Mouse (Mus musculus) CH12.LX (cell line): Measurements from ENCODE around the gene Clock. TPM values are rescaled to one million over a fixed set of nuclear protein-coding genes. Genes with fewer than 3 reads are reported as not detected.

Source experiments
- DNase-seq: peaks from one replicate; pipeline ENCODE4 v3.0.0-alpha.2; 2013; ENCODE audit errors: extremely low read depth
- H3K27ac ChIP-seq: 2 replicates; pipeline ENCODE4 v1.5.1; 2012; ENCODE audit warnings: low read depth, mild to moderate bottlenecking, control low read depth, moderate library complexity; ENCODE audit not compliant: insufficient read depth
- H3K27me3 ChIP-seq: replicated peaks from 2 replicates; pipeline ENCODE3; 2012; ENCODE audit warnings: inconsistent platforms
- H3K36me3 ChIP-seq, 2 experiments: replicated peaks in 1 of 2; 2 replicates each; pipeline versions ENCODE3 to v1.6.1; 2012; ENCODE audit warnings: inconsistent platforms in 1 of 2, low read length in 1 of 2, mild to moderate bottlenecking in 1 of 2, mixed read lengths in 1 of 2, moderate library complexity in 1 of 2; ENCODE audit not compliant: control insufficient read depth in 1 of 2, insufficient read depth in 1 of 2
- H3K4me1 ChIP-seq, 2 experiments: 2 replicates each; pipeline ENCODE4 v1.6.1; 2012; ENCODE audit warnings: inconsistent platforms in 1 of 2, moderate library complexity in 1 of 2; ENCODE audit not compliant: insufficient read depth in 2 of 2, control insufficient read depth in 1 of 2
- H3K4me2 ChIP-seq: 2 replicates; pipeline ENCODE4 v1.6.1; 2012; ENCODE audit warnings: low read depth, mild to moderate bottlenecking, control low read depth; ENCODE audit not compliant: poor library complexity, insufficient read depth, severe bottlenecking
- H3K4me3 ChIP-seq, 3 experiments: fragments of 150-350 bp in 1 of 3; sonication (generic) in 1 of 3; replicated peaks in 1 of 3; 2 replicates each; pipeline versions ENCODE3 to v1.5.1; 2011 to 2012; ENCODE audit warnings: low read depth in 2 of 3, low read length in 2 of 3, mild to moderate bottlenecking in 2 of 3, moderate library complexity in 2 of 3, control low read depth in 1 of 3, improper control_type of control experiment in 1 of 3, inconsistent platforms in 1 of 3, mixed read lengths in 1 of 3; ENCODE audit not compliant: poor library complexity in 1 of 3
- H3K79me2 ChIP-seq: replicated peaks from 2 replicates; pipeline ENCODE4 v1.6.1; 2012; ENCODE audit warnings: mild to moderate bottlenecking, moderate library complexity; ENCODE audit not compliant: control insufficient read depth, poor library complexity, insufficient read depth, severe bottlenecking; ENCODE audit errors: extremely low read depth
- H3K9ac ChIP-seq: 2 replicates; pipeline ENCODE4 v1.6.1; 2012; ENCODE audit warnings: low read depth, mild to moderate bottlenecking, control low read depth, moderate library complexity; ENCODE audit not compliant: insufficient read depth
- H3K9me3 ChIP-seq: replicated peaks from 2 replicates; pipeline ENCODE3; 2012; ENCODE audit warnings: low read length, inconsistent platforms, mixed read lengths
- BHLHE40 ChIP-seq: IDR thresholded peaks from 2 replicates; pipeline ENCODE4 v1.6.1; 2011; ENCODE audit warnings: mild to moderate bottlenecking, low read depth, low read length, improper control_type of control experiment
- CTCF ChIP-seq, 2 experiments: IDR thresholded peaks in 1 of 2; conservative IDR thresholded peaks in 1 of 2; 2 replicates each; pipeline ENCODE4 v1.5.1; 2011 to 2012; ENCODE audit warnings: low read depth in 2 of 2, low read length in 2 of 2, improper control_type of control experiment in 1 of 2, inconsistent platforms in 1 of 2, mild to moderate bottlenecking in 1 of 2, moderate library complexity in 1 of 2
- E2F4 ChIP-seq: IDR thresholded peaks from 2 replicates; pipeline ENCODE4 v1.6.1; 2011; ENCODE audit warnings: low read depth, low read length, improper control_type of control experiment; ENCODE audit not compliant: insufficient replicate concordance
- ELF1 ChIP-seq: IDR thresholded peaks from 2 replicates; pipeline ENCODE4 v1.6.1; 2014; ENCODE audit warnings: low read depth, mild to moderate bottlenecking, inconsistent platforms, low read length, improper control_type of control experiment
- ETS1 ChIP-seq: conservative IDR thresholded peaks from 2 replicates; pipeline ENCODE4 v1.6.1; 2012; ENCODE audit warnings: low read depth, mild to moderate bottlenecking, inconsistent platforms, low read length, improper control_type of control experiment, moderate library complexity
- GABPA ChIP-seq: IDR thresholded peaks from 2 replicates; pipeline ENCODE4 v1.6.1; 2012; ENCODE audit warnings: low read depth, low read length, improper control_type of control experiment, inconsistent platforms; ENCODE audit not compliant: insufficient replicate concordance
- JUN ChIP-seq: IDR thresholded peaks from 2 replicates; pipeline ENCODE4 v1.6.1; 2011; ENCODE audit warnings: low read depth, mild to moderate bottlenecking, low read length, improper control_type of control experiment, moderate library complexity; ENCODE audit not compliant: insufficient read depth
- JUND ChIP-seq: conservative IDR thresholded peaks from 2 replicates; pipeline ENCODE4 v1.6.1; 2011; ENCODE audit warnings: low read depth, low read length, improper control_type of control experiment
- KAT2A ChIP-seq: IDR thresholded peaks from 2 replicates; pipeline ENCODE4 v1.6.1; 2012; ENCODE audit warnings: low read length, improper control_type of control experiment, inconsistent platforms; ENCODE audit not compliant: insufficient replicate concordance
- MAX ChIP-seq: IDR thresholded peaks from 2 replicates; pipeline ENCODE4 v1.6.1; 2011; ENCODE audit warnings: low read length, improper control_type of control experiment
- MAZ ChIP-seq: IDR thresholded peaks from 2 replicates; pipeline ENCODE4 v1.6.1; 2012; ENCODE audit warnings: low read depth, mild to moderate bottlenecking, inconsistent platforms, low read length, improper control_type of control experiment, moderate library complexity
- NELFE ChIP-seq: IDR thresholded peaks from 2 replicates; pipeline ENCODE4 v1.6.1; 2011; ENCODE audit warnings: low read depth, low read length, improper control_type of control experiment
- PAX5 ChIP-seq: IDR thresholded peaks from 2 replicates; pipeline ENCODE4 v1.6.1; 2012; ENCODE audit warnings: low read length, inconsistent platforms, mixed read lengths
- POLR2A ChIP-seq: IDR thresholded peaks from 2 replicates; pipeline ENCODE4 v1.6.1; 2011; ENCODE audit warnings: low read depth, mild to moderate bottlenecking, improper control_type of control experiment, low read length
- RAD21 ChIP-seq: IDR thresholded peaks from 2 replicates; pipeline ENCODE4 v1.6.1; 2011; ENCODE audit warnings: low read depth, mild to moderate bottlenecking, low read length, improper control_type of control experiment, moderate library complexity
- RCOR1 ChIP-seq: conservative IDR thresholded peaks from 2 replicates; pipeline ENCODE4 v1.6.1; 2012; ENCODE audit warnings: low read depth, mild to moderate bottlenecking, inconsistent platforms, low read length, improper control_type of control experiment
- SIN3A ChIP-seq: IDR thresholded peaks from 2 replicates; pipeline ENCODE4 v1.6.1; 2012; ENCODE audit warnings: low read length, improper control_type of control experiment, inconsistent platforms
- TBP ChIP-seq: conservative IDR thresholded peaks from 2 replicates; pipeline ENCODE4 v1.6.1; 2011; ENCODE audit warnings: low read depth, low read length, improper control_type of control experiment
- TCF12 ChIP-seq: IDR thresholded peaks from 2 replicates; pipeline ENCODE4 v1.6.1; 2014; ENCODE audit warnings: low read depth, mild to moderate bottlenecking, inconsistent platforms, low read length, improper control_type of control experiment
- USF1 ChIP-seq: IDR thresholded peaks from 2 replicates; pipeline ENCODE4 v1.6.1; 2014; ENCODE audit warnings: low read depth, mild to moderate bottlenecking, inconsistent platforms, low read length, improper control_type of control experiment
- USF2 ChIP-seq: conservative IDR thresholded peaks from 2 replicates; pipeline ENCODE4 v1.6.1; 2011; ENCODE audit warnings: low read depth, low read length, improper control_type of control experiment
- ZC3H11A ChIP-seq: IDR thresholded peaks from 2 replicates; pipeline ENCODE4 v1.6.1; 2012; ENCODE audit warnings: low read depth, mild to moderate bottlenecking, inconsistent platforms, low read length, improper control_type of control experiment
- ZKSCAN1 ChIP-seq: IDR thresholded peaks from 2 replicates; pipeline ENCODE4 v1.6.1; 2012; ENCODE audit warnings: low read depth, inconsistent platforms, low read length, improper control_type of control experiment, borderline replicate concordance
- ZMIZ1 ChIP-seq: IDR thresholded peaks from 2 replicates; pipeline ENCODE4 v1.6.1; 2012; ENCODE audit warnings: low read depth, mild to moderate bottlenecking, inconsistent platforms, low read length, improper control_type of control experiment
- dilution Hi-C: fragments of 300-500 bp; cut with MboI; formaldehyde crosslinking; loops from 2 replicates; pipeline ENCODE4 v1.14.3; 2020; ENCODE audit warnings: low sequenced_read_pairs; ENCODE audit not compliant: extremely low pct_unique_long_range_greater_than_20kb, extremely low pct_ligation_motif_present
- in situ Hi-C: fragments of 300-500 bp; cut with MboI; formaldehyde crosslinking; loops from 3 replicates; pipeline ENCODE4 v1.14.3; 2019; ENCODE audit warnings: low sequenced_read_pairs, low pct_ligation_motif_present, low pct_unique_long_range_greater_than_20kb, mixed read lengths
- polyA plus RNA-seq: library from polyadenylated mRNA; unstranded; fragments of >175 nt; gene quantifications from 2 replicates; pipeline ENCODE4 v1.2.1, GENCODE M21; 2012; ENCODE audit warnings: low read depth; ENCODE audit not compliant: insufficient read length
- total RNA-seq, 2 experiments: library from RNA; depleted of rRNA; stranded (reverse); fragments of 300-350 nt in 1 of 2; fragments of >200 nt in 1 of 2; gene quantifications; 2 replicates each; pipeline ENCODE4 v1.2.3; 2012 to 2014

The Clock gene
- total and polyA plus RNA-seq, 3 experiments, result 3.2 to 8.0 (median 4.5) TPM

- no peak for DNase-seq
- dilution Hi-C loops (no loop called here), in situ Hi-C loops (no loop called here)
- Histone ChIP-seq H3K27me3 (no peaks in the 10 kb centered on the region), H3K4me1 (no peaks in the 10 kb centered on the region), H3K4me3 (no peak overlapping the region), H3K4me2 (no peak overlapping the region), H3K36me3 (no peaks in the 10 kb centered on the region), H3K9me3 (no peaks in the 10 kb centered on the region), H3K27ac (no peak overlapping the region), H3K9ac (no peak overlapping the region), H3K79me2 (no peaks in the 10 kb centered on the region)
- TF ChIP-seq USF2, result no peak
- no peak for TF ChIP-seq TBP
- no peak for TF ChIP-seq RAD21
- TF ChIP-seq GABPA, result no peak
- TF ChIP-seq ZC3H11A, result no peak
- TF ChIP-seq TCF12, result no peak
- TF ChIP-seq ZMIZ1, result no peak
- no peak for TF ChIP-seq CTCF (conservative IDR thresholded peaks at IDR 0.05 in 1 of 2, IDR thresholded peaks at IDR 0.05 in 1 of 2; ENCODE audit: low read depth in 2 of 2, low read length in 2 of 2)
- no peak for TF ChIP-seq MAX
- no peak for TF ChIP-seq USF1
- TF ChIP-seq POLR2A, result no peak
- no peak for TF ChIP-seq RCOR1
Measured at GRCm38 (mm10) chr5:76351953-76352611, 47.5 kb upstream of the Clock start.

GRCm38 (mm10) chr5:76351537-76351936 lies 46.9 kb upstream of the Clock start:
- Histone ChIP-seq H3K27ac (no peak overlapping the region), H3K27me3 (no peaks in the 10 kb centered on the region), H3K79me2 (no peaks in the 10 kb centered on the region), H3K4me2 (no peak overlapping the region), H3K4me1 (no peaks in the 10 kb centered on the region), H3K36me3 (no peaks in the 10 kb centered on the region), H3K4me3 (no peak overlapping the region), H3K9ac (no peak overlapping the region), H3K9me3 (no peaks in the 10 kb centered on the region)
- TF ChIP-seq RAD21 (no peak), SIN3A (no peak), JUN (no peak), BHLHE40 (no peak), ETS1 (no peak), ZKSCAN1 (no peak), E2F4 (no peak), PAX5 (no peak), USF2 (no peak), ELF1 (no peak), JUND (no peak), MAZ (no peak), TCF12 (no peak), KAT2A (no peak), NELFE (no peak)
- no peak for DNase-seq
- dilution Hi-C loops (no loop called here), in situ Hi-C loops (no loop called here)
